Mouse (Mus musculus): ENCODE results near the gene Tmem87b.

Gene Tmem87b

DNA sequence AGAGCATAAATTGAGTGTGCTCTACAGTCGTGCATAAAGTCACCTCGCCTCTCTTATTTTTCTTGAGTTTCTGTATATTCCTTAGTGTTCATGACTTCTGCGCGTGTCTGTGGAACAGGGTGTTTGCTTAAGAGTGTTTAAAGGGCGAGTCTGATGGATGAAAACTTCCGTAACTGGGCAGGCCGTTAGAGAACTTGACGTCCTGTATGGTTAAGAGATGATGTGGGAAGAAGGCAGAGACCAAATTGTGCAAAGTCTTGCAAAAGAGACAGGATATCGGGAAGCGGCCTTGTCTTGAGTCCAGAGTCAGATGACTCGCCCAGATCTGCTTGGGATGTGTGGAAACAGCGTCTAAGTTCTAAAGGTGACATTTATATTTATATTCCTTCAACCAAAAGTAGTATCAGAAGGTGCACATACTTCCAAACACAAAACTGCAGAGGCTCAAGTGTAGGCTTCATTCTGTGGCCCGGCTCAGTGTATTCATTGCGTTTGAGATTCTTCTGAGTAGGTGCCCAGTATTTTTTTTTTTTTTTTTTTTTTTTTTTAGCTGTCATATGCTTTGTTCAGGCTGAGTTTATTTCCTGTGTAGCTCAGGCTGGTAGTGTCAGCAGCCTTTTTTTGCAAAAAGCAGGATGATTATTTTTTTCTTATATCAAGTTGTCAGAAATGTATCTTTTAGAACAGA lies 1.2 kb downstream of the Tmem87b start:
- DNase-seq (ENCODE audit: low spot score in 2 of 2), result no peak

DNA sequence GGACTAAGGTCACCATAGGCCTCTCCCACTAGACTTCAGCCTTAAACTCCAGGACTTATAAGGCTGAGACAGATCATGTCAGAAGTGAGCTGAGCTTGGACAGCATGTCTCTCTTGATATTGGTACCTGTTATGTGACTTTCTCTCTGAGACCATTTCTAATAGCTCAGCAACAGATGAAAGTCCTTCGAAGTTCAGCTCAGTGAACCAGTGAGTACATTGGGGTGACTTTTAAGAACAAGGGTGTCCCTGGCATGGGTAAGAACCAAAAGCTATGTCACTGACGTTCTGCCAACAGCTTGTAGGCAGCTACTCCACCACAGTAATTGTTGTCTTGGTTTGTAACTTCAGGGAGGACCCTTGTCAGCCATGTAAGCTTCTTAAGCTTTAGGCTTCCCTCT lies 2.7 kb downstream of the Tmem87b start:
- no peak for DNase-seq (ENCODE audit: low spot score in 2 of 2)

DNA sequence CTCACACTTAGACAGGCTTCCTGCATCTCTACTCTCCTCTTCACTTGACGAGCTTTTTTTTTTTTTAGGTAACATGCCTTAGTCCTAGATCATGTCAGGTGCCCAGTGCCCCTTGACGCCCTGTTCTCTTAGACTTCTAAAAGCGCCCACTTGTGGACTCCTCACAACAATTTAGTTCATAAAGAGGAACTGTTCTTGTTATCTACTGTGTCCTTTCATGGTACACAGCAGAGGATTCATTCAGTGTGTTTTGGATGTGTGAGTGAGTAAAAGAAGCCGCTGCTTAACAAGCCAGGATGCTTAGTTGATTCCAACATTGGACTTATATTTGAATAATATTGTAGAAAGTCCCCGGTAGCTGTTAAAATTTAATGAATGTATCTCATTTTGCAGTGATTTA lies 6.0 kb downstream of the Tmem87b start:
- no peak for DNase-seq (ENCODE audit: low spot score in 2 of 2)

DNA sequence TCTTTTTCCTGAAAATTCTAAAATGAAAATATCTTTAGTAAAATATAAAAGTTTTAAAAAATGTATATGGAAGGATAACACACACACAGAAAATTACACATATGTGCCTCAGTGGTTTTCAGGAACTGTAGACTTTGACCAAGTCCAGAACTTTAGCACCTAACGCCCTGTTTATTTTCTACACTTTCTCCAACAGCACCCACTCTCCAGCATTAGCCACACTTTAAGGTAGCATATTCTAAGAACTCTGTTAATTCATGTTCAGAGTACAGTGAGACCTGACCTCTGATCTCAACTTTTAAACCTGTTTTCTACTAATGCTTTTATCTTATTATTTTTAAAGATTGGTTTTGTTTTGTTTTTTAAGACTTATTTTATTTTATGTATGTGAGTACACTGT lies 9.9 kb downstream of the Tmem87b start:
- DNase-seq (ENCODE audit: low spot score in 2 of 2), result no peak

DNA sequence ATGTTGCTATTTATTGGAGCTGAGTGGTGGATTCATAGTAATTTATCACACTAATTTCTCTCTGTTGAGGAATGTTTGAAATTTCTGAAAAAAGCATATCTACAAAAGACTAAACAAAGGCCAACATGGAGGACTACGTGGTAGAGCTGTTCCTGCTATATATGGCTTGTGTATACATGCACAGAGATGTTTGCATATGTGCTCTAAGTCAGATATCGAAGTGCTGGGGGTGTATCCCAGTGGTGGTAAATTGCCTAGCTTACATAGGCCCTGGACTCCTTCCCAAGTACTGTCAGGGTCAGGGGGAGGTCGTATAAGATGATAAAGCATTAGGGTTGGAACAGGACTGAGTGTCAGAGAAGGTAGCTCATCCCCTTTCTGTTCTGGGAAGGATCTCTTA lies 14.7 kb downstream of the Tmem87b start:
- DNase-seq (ENCODE audit: low spot score in 2 of 2), result no peak

DNA sequence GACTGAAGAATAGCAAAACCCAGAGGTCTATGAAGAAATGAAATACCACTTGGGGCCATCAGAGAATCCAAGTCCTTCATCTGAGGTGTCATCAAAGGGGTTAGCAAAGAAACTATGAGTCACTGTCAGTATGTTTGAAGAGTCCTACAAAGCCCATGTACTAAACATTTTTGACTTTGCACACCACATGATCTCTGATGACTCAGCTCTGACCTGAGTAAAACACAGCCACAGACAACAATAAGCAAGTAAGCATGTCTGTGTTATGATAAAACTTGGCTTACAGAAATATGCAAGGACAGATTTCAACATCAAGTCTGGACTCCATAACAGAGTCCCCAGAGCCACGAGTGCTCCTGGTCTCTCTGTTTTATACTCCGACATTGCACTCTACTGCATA lies 15.1 kb downstream of the Tmem87b start:
- no peak for DNase-seq (ENCODE audit: low spot score in 2 of 2)

DNA sequence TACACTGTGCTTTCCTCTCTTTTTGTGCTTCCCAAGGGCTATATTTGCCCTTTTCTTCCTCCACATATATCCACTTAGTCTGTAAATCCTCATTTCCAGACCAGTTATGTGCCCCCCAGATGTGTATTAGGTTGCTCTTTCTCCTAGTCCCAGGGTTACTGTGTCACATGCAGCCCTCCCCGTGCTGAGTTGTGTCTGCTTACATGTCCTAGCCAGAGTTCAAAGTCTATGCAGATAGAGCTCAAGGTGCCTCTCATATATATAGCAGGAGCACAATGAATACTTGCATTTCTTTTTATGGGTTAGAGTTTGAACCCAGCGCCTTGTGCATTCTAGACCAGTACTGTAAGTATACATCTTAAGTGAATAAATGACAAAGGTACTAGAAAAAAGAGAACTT lies 15.5 kb downstream of the Tmem87b start:
- DNase-seq (ENCODE audit: low spot score in 2 of 2), result no peak

DNA sequence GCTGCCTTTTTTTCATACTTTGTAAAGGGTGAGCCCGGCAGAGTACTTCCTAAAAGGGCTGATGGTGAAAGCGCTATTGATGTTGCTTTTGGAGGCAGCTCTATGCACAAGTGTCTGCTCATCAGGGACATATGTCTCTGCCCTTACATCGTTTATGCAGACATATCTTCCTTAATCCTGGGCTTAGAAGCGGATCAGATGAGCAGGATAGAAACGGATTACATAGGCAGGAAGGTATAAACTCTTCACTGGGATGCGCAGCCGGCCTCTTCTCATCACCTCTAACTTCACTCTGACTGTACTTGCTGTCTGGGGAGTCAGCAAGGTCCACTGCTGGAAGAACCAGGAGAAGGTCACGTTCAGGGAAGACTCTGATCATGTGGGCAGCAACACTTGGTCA lies 19.6 kb downstream of the Tmem87b start:
- DNase-seq (ENCODE audit: low spot score in 2 of 2), result no peak

DNA sequence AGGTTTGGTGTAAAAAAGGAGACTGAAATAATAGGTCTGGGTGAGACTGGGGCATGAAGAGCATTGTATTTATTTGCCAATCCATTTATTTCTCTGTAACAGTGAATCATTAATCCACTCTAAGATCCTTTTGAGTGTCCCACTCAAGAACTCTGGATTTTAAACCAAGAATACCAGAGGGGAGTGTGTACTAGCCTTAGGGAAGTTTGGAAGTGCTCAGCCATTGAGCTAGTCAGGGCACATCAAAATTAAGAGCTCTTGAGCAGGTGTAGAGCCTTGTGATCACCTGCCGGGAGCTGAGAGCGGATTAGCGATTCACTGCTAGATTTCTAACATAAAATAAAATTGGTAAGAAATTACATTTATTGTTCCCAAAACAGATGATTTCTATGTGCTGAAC lies 20.7 kb downstream of the Tmem87b start:
- DNase-seq (ENCODE audit: low spot score in 2 of 2), result no peak

DNA sequence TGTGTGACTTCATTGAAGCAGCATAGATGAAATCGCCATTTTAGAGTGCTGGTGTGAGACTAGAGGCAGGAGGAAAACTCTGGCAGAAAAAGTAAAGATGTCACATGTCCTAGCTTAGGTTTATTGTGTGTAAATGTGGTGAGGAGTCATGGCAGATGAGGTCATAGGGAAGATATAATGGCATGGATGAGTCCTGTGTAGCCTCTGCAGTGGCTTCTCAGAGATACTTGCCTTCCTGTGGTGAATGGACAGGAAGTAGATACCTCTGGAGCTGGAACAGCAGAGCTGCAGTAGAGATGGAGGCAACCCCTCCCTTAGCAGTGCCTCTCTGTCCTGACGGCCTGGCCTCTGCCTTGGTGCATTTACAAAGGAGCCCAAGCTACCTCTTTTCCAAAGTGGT lies 21.6 kb downstream of the Tmem87b start:
- DNase-seq (ENCODE audit: low spot score in 2 of 2), result no peak

DNA sequence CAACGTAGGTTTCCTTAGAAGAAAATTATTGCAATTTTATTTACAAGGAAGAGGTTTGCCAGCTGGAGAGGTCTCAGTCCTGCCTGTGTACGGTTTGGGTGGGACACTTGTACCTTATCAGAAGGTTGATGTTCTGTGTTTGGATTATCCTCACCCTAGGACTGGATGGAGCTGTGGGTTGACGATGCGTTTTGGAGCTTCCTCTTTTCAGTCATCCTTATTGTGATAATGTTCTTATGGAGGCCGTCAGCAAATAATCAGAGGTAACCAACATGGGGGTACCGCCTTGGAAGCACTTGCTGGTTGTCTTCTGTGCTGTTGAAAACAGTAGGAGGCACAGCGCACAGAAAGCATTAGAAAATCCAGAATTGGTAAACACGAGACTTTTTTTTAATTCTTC lies 24.5 kb downstream of the Tmem87b start:
- DNase-seq (ENCODE audit: low spot score in 2 of 2), result no peak

DNA sequence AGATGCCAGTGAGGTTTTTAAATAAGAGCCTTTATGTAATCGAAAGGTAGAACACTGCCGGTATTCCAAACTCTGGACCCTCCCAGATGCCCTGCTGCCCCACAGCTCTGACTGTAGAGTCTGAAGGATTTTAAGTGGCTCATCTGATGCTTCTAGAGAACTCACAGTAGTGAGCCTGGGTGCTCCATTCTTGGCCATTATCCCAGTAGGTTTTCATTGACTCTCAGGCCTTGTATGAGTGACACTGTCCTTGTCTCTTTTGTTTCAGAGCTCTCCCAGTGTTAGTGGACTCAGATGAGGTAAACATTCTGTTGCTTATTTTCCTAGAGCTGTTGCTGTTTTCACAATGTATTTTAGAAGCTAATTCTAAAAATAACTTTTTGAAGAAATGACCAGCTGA lies 32.1 kb downstream of the Tmem87b start:
- no peak for DNase-seq (ENCODE audit: low spot score in 2 of 2)

DNA sequence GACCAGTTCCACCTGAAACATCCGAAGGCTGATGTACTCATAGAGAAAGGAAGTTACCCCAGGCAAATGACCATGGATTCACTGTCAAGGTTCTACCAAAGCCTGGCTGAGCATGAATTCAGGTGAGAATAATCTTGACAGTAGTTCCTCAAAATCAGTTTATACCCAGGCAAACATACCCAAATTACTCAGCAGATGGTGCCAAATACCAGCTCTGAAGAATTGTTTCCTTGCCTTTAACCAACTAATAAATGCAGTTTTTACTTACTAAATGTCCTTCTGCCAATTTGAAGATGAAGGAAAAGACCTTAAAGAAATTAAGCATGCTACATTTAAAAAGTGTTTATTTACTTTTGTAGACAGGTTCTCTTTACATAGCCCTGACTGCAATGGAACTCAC lies 38.8 kb downstream of the Tmem87b start:
- DNase-seq (ENCODE audit: low spot score in 2 of 2), result no peak

DNA sequence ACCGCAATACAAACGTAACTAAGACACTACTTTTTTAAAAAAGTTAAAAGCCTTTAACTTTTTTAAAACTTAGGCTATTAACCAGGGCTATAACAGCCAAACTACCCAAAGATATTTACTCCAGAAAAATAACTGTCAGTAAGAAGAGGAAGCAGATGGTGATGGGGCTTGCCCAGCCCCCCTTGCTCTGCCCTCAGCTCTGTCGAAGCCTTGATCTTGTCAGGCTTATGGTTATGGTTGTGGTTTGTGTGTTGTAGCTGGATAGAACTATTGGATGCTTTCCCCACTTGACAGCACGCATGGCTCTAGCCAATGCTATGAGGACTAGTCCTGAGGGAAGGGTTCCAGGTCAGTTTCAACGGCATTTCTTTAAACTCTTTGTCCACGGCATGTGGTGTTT lies 41.0 kb downstream of the Tmem87b start:
- DNase-seq (ENCODE audit: low spot score in 2 of 2), result no peak

DNA sequence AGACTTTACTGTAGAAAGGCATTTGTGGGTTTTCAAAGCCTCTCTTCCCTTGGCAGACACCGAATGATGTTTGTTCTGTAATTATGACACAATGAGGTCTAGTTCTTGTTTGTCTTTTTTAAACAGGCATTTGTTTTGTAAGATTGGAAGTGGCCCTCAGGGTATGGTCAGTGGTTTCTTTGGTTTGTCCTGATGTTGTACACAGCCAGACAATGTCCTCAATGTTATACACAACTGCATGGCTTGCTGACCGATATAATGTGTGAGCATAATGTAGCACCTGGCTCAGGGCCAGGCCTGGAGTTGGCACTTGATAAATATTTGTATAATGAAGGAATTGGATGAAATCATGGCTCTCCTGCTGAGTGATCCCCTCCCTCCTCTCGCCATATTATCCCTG lies 41.9 kb downstream of the Tmem87b start:
- no peak for DNase-seq (ENCODE audit: low spot score in 2 of 2)

DNA sequence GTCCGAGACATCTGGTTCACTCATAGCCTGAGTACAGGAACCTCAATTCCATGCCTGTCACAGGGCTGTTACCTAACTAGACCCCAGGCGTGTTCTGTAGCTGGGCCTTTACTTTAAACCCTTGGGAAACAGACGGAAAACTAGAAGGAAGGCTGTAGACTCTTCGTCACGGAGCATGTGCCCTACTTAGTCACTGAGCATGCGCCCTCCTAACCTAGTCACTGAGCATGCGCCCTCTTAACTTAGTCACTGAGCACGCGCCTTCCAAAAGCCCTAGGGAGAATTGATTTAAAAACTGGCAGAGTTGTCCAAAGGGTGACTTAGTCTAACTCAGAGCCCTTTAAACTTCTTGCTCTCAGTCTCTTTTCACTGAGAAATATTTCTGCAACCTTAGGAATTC lies 44.7 kb downstream of the Tmem87b start, which contains the start of gene Fbln7:
Gene Fbln7 (plus strand): TSS at position 346 of the 400 bp plus-strand sequence.
- DNase-seq (ENCODE audit: low spot score in 2 of 2), result no peak

DNA sequence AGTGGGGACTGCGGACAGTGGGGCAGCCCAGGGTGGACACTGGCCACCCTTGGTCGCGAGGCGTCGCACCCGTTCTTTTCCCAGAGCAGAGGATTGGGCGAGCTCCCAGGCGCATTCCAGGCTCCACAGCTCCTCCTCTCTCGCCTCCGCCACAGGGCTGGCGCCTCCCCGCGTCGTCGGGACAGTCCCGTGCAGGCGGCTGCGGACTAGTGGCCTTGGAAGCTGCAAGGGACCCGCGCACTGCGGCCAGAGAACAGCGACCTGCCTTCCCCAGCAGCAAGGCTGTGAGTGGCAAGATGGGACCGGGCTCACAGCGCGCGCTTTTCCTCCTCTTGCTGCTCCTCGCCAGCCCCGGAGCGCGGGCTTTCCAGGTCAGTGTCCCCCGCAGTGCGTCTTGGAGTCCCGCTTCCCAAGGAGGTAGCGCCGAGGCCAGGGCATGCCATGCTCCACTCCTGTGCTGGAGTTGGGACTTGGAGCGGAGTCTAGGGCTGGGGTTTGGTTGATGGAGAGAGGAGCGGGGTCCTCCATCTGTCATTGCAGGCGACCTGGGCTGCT lies 45.9 kb downstream of the Tmem87b start:
- DNase-seq (ENCODE audit: low spot score in 2 of 2), result no peak

DNA sequence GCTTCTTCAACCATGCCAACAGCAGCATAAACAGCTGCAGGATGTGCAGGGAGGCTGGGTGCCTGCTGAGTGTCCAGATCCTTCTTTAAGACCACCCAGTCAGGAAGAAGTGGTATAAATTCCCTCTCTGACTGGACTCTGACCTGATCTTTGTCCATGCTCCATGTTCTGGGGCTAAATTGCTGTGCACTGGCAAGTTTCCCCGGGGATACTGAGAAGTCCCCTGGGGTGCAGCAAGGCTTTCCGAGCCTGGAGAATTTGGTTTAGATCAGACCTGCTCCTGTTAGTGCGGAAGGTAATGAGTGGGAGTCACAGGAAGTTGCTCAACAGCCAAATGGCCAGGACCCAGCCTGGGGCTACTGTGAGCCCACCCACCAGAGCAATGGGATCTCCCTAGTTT lies 47.1 kb downstream of the Tmem87b start:
- DNase-seq (ENCODE audit: low spot score in 2 of 2), result no peak

DNA sequence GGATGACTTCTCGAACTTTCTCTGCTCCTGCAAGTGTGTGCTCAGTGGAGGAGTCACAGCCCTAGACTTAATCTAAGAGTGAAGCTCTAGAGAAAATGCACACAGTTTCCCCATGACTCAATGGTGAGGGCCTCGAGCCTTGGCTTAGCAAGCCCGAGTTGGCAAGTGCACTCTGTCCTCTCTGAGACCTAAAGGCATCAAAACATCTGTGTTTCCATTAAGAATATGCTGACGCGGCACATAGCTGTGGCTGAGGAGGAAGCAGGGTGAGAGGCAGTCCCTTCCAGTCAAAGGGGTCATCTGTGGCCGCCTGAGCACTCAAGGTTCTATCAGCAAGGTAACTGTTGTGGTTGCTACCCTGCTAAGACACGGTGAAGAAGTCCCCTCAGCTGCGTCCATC lies 53.7 kb downstream of the Tmem87b start:
- DNase-seq (ENCODE audit: low spot score in 2 of 2), result no peak

DNA sequence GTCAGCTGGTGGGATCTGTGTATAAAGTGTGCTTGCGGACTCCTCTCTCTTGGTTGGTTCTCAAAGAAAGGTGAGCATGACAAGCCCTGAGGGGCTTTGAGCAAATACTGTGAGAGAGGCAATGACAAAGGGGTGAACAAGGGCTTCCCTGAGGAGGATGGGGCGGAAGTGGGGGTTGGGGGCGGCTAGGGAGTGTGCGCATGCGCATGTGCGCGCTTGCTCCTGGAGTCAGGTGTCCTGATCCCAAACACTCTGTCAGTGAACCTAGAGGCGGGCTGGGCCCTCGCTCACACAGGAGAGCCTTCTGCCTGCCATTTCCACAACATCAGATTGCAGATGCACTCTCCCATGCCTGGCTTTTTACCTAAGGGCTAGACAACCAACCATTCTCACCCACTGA lies 54.3 kb downstream of the Tmem87b start:
- DNase-seq (ENCODE audit: low spot score in 2 of 2), result no peak

DNA sequence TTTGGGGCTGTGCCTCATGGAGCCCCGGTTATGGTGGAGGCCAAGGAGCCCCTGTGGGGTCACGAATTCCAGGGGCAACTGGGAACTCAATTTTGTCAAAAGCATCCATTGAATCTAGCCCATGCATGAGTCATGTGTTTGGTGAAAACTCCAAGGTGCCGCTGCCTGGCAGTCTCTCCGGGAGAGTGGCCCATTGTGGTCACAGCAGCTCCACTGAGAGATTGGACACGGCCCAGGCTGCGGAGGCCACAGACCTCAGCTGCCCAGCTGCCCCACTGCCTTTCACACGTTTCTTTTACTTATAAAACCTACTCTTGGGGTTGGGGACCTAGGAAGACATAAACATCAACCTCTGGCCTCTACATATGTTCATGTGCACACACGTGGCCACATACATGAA lies 57.6 kb downstream of the Tmem87b start:
- no peak for DNase-seq (ENCODE audit: low spot score in 2 of 2)

DNA sequence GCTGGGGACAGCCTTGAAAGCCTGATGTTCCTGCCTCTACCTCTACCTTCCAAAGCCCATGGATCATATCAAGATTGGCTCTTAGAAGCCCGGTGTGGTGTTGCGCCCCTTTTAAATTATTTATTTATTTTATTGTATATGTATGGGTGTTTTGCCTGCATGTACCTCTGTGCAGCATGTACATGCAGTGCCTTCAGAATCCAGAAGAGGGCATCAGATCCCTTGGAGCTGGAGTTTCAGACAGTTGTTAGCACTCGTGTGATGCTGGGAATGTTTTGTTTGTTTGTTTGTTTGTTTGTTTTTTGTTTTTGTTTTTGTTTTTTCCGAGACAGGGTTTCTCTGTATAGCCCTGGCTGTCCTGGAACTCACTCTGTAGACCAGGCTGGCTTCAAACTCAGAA lies 63.3 kb downstream of the Tmem87b start:
- no peak for DNase-seq (ENCODE audit: low spot score in 2 of 2)

DNA sequence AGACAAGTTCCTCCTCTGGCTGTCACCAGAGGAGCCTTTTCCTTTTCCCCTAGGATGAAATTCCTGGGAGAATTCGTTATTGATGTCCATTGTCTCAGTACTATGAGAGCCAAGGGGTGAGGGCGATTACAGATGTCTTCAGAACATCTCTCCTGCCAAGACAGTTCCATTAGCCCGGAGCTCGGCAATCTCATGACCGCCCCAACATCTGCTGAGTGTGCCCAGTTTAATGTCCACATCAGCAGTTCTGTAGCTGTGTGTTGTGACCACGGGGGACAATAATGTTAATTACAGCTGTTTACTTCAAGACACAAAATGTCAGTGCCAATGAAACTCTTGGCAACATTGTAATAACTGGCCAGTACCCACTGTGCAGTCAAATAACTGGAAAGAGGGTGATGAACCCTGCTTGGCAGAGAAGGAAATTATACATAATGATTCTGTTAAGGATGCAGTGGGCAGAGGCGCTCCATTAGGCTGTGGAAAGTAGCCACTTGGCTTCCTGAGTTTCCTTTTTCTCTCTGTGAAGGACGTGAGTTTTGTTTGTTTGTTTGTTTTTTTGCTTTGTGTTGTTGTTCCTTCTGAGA lies 67.4 kb downstream of the Tmem87b start:
- DNase-seq (ENCODE audit: low spot score in 2 of 2), result no peak
